Mouse (Mus musculus): ENCODE data around the gene Gpr179.
"Not testable (repeated sequence)": the region's sequence is repeated elsewhere in the genome, so short reads cannot be mapped to it uniquely, and the experiment has no call there.

The Gpr179 gene

GRCm38 (mm10) chr11:97352027-97352684 is at the start of gene Gpr179:
Gpr179 (minus strand) TSS chr11:97352077.
- no peak for DNase-seq (ENCODE audit: low spot score)

GRCm38 (mm10) chr11:97401082-97401481 is 49.2 kb upstream of the Gpr179 start:
- no peak for DNase-seq (ENCODE audit: low spot score)

DNA sequence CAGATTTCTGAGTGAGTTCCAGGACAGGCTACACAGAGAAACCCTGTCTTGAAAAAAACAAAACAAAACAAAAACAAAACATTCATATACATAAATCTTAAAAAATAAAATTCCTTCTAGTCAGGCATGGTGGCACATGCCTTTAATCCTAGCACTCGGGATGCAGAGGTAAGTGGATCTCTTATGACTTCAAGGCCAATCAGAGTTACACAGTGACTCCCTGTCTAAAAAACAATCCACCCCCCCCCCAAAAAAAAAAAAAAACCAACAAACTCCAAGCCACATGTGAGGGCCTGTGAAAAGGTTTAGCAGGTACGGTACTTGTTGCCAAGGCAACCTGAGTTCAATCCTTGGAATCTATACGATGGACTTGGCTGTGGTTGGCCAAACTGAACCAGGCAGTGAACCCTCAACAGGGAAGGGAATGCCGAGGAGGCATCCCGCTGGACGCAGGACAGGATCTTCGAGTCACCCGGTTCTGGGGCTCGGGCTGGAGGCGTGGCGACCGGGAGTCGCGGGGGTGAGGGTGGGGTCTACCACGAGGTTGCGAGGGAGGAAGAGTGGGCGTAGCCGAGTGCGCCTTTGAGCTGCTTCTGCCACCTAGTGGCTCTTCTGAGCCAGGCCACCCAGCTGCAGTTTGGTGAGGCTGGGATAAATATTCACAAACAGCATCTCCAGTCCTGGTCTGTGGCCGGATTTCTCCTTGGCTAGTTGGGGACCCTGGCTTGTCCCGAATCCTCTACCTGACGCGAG is 48.3 kb upstream of the Gpr179 start:
- peak; percentile 76 for DNase-seq (ENCODE audit: low spot score)

- DNase-seq (ENCODE audit: low spot score), result no peak
Observed at GRCm38 (mm10) chr11:97398506-97398905, 46.6 kb upstream of the Gpr179 start.

GRCm38 (mm10) chr11:97394146-97394545 is 42.3 kb upstream of the Gpr179 start:
- no peak for DNase-seq (ENCODE audit: low spot score)

DNA sequence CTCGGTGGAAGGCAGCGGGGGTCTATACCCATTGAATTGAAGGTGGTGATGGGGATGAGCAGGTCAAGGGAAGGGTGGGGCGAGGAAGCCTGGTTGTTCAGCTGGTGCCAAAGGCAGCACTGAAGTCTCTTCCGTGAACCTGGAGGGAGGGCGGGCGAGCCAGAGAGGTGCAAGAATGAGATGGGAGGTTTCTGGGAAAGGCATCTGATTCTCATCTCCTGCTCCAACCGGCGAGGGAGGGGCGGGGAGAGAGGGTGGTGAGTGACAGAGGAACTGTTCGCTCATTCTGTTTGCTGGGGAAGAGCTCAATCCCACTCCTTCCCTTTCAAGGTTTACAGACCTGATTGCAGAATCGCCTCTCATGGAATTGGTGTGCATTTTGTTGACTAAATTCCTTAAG is 41.8 kb upstream of the Gpr179 start:
- no peak for DNase-seq (ENCODE audit: low spot score)

DNA sequence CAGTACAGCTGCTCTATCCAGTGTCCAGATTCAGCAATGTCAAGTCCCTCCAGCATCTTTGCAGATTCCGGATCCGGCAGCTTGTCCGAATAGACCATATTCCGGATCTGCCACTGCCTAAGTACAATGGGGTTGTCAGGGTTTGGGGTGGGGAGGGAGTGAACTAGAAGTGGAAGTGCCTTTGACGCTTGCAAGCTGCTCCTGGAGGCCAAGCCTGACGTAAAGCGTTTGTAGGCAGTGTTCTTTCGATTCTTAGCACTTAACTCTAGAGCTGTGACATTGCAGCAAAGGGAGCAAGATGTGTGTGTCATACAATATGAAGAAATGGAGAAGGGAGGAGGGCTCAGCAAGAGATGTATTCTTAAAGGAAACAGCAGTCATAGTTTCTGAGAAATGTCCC is 37.2 kb upstream of the Gpr179 start:
- DNase-seq (ENCODE audit: low spot score), result no peak

- peak; percentile 66 for DNase-seq (ENCODE audit: low spot score)
Observed at GRCm38 (mm10) chr11:97387811-97388210, 35.9 kb upstream of the Gpr179 start.

DNA sequence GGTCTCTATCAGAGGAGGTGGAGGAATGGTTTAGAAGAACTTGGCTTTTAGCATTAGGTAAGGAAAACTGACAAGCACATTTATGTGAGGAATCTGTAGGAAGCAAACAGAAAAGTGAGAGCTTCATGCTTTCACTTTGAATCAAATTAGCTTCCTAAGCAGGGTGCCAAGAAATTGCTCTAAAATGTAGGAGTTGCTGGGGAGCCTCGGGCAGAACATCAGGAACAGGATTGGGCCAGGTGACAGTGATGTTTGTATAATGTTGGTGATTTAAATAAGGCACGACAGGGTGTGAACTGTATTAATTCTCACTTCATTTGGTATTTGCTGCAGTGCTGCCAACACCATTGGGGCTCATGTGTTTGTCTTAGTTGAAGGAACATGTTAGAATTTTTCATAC is 31.9 kb upstream of the Gpr179 start:
- no peak for DNase-seq (ENCODE audit: low spot score)

DNA sequence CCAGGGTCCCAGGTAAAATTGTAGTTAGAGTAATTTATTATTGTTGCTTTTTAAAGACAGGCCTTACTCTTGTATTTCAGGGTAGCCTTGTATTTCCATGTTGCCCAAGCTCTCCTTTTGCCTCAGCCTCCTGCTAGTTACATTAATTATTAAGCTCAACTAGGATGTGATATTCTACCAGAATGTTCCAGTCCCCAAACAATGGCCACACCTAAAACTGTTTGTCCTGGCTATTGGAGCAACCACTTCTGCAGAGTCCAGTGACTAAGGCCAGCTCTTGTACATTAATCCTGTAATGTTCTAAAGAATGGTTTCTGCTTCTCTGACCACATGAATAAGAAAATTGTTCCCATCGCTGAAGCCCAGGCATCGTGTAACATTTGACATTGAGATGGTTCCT is 31.1 kb upstream of the Gpr179 start:
- DNase-seq (ENCODE audit: low spot score), result no peak

GRCm38 (mm10) chr11:97380036-97380435 is 28.2 kb upstream of the Gpr179 start:
- DNase-seq (ENCODE audit: low spot score), result no peak

DNA sequence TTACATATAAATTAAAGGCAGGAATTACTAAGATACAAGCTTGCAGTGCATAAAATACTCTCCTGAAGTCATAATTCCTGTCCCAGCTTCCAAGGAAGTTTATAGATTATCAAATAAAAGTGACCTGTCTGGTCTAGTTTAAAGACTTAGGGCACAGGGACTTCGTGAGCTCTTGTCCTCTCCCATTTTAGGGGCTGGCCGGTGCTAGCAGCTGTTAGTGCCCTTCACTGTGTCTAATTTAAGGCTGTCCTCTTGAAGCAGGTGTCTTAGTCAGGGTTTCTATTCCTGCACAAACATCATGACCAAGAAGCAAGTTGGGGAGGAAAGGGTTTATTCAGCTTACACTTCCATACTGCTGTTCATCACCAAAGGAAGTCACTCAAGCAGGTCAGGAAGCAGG is 21.5 kb upstream of the Gpr179 start:
- DNase-seq (ENCODE audit: low spot score), result no peak

DNA sequence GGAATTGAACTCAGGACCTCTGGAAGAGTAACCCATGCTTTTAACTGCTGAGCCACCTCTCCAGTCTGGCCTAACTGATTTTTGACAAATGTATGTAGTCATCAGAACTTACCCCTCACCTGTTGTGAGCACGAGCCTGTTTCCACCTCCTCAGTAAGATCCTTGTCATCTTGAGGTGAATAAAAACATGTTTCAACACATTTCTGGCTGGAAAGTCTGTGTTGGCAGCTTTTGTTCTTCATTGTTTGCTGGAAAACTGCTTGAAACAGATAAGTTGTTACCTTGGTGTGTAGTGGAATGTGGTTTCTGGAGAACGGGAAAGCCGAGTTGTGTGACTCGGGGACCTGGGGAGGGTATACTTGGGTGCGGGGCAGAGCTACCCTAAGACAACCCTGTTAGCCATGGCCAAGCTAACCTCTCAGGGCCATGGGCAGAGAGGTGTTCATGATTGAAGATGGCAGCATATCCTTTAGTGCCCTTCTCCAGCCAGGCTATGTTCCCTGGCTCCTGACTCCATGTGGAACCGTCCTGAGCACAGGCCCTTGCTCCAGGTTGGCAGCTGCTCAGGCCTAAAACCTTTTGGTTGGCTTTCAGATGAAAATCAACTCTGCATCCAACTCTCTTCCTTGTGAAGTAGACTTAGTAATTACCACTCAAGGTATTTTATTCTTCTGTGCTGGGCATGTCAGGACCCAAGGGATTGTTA is 20.4 kb upstream of the Gpr179 start:
- no peak for DNase-seq (ENCODE audit: low spot score)

DNA sequence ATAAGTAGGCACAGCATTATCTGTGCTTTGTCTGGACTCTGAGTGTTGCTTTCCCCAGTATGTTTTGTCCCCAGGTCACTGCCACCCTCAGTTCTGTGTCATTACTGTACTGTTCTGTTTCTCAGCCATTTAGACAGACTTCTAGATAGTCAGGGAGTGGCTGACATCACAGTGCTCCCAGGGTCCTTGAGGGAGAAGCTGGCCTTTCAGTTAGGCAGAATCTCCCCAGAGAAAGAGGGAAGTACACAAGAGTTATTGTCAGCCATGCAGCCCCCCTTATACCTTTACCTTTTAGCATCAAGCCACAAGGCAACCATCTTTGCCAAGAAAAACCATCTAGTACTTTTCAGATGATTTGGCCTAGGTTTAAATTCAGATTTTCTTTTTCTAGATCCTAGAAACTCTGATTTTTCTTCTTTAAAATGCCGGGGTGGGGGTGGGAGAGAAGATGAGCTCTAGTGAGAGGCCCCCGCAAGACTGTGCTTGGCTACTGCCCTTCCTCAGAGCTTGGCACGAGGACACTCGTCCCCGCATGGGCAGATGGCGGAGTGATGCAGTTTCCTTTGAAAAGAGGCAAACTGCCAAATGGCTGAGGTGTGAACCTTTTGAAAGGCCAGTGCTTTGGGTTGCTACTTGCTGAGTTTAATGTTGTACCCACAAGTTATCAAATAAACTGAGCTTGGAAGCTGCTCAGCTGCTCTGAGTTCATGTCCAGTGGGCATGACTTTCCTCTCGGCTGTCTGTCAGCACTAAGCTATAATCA is 18.6 kb upstream of the Gpr179 start:
- DNase-seq (ENCODE audit: low spot score), result no peak

GRCm38 (mm10) chr11:97368501-97368900 is 16.6 kb upstream of the Gpr179 start:
- no peak for DNase-seq (ENCODE audit: low spot score)

GRCm38 (mm10) chr11:97365556-97365955 is 13.7 kb upstream of the Gpr179 start:
- DNase-seq (ENCODE audit: low spot score), result no peak

DNA sequence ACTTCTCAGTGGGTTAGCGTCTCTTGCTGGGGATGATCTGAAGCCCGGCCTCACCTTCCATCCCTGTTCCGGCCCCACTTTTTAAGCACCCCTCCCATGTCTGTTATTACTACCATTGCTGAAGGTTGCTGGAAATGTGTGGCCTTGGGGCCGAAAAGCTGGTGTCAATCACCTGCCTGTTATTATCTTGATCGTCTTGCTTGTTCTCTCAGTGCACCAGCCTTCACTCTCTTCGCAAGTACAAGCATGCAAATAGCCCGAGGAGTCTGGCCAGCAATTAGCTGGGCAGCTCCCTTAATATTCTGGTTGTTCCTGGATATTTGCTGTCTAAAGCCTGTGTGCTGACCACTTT is 11.7 kb upstream of the Gpr179 start:
- DNase-seq (ENCODE audit: low spot score), result no peak

DNA sequence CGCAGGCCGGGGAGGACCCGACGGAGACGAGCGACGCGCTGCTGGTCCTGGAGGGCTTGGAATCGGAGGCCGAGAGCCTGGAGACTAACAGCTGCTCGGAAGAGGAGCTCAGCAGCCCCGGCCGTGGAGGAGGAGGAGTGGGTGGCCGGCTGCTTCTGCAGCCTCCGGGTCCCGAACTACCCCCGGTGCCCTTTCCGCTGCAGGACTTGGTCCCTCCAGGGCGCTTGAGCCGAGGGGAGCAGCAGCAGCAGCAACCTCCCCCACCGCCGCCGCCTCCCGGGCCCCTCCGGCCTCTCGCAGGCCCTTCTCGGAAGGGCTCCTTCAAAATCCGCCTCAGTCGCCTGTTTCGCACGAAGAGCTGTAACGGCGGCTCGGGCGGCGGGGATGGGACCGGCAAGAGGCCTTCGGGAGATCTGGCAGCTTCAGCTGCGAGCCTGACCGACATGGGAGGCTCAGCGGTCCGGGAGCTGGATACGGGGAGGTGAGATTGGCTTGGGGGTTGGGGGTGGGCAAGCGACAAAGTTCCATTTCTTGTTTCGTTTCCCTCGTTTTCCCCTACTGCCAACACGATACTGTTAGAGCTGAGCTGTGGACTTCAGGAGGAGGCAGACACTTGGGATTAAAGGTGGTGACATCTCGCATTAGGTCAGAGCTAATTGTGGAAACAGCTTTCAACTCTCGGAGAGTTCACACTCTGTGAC is 11.2 kb upstream of the Gpr179 start:
- no peak for DNase-seq (ENCODE audit: low spot score)

DNA sequence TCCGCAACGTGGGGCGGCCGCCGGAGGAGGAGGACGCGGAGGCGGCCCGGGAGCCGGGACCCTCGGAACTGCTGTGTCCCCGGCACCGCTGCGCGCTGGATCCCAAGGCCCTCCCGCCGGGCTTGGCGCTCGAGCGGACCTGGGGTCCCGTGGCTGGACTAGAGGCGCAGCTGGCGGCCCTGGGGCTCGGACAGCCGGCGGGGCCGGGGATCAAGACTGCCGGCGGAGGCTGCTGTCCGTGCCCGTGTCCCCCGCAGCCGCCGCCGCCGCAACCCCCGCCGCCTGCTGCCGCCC is 10.7 kb upstream of the Gpr179 start:
- no peak for DNase-seq (ENCODE audit: low spot score)

DNA sequence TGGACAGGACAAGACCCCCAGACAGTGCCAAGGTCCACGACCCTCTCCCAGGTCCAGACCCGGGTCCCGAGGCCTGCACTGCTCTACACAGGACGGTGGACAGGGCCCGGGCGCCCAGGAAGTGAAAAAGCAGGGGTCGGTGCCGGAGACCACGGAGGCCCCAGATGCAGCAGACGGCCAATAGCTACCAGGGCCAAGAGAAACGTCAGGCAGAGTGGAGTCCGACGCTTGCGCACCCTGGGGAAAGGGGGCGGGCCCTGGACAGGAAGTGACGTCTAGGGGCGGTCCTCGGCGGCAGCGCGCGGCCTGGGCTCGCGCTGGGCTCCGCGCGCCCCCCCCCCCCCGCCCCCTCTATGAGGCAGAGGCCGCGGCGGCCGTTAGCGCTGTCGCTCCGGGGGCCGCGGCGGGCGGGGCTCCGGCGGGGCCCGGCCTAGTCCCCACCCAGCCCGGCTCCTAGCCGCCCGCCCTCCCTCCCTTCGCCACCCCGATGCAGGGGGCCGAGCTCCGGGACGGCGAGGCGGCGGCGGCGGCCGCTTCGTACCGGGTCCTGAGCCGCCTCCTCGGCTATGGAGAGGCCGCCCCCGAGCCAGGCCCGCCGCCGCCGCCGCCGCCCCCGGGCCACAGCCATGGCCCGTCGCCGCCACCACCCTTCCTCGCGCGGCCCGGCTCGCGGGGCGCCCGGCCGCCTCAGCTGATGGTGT is 10.2 kb upstream of the Gpr179 start, which contains the start of gene Socs7:
Gene Socs7, plus strand, starts transcription at position 604 of the 701 bp plus-strand sequence.
- peak; percentile 91 for DNase-seq (ENCODE audit: low spot score)

DNA sequence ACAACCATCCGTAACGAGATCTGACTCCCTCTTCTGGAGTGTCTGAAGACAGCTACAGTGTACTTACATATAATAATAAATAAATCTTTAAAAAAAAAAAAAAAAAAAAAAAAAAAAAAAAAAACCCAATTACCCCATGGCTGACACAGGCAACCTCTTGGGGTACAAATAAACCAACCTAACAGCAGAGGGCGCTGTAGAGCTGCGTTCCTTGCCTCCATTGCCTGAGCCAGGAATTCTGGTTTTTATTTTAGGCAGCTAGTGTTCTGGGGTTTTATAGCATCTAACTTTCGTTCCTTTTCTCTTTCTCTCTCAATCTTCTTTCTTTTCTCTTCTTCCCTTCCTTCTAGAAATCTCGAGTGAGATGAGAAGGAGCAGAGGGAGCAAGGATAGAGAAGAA is 5.8 kb upstream of the Gpr179 start:
- DNase-seq (ENCODE audit: low spot score), result not testable (repeated sequence)

Data from ovary, adult 18-20 months (tissue).